Mouse (Mus musculus) G1E (cell line): ENCODE measurements around the gene S100a13. TPM values are rescaled to one million over a fixed set of nuclear protein-coding genes. Genes with fewer than 3 reads are reported as not detected.

Experiments used
- ATAC-seq: 2 replicates; pipeline ENCODE4 v1.8.0; 2016; ENCODE audit warnings: mild to moderate bottlenecking; ENCODE audit not compliant: insufficient number of reproducible peaks, poor library complexity, low FRiP score, severe bottlenecking; ENCODE audit errors: extremely low read depth
- DNase-seq: peaks from one replicate; pipeline ENCODE4 v3.0.0; 2012; ENCODE audit warnings: low spot score
- H3K27me3 ChIP-seq: 2 replicates; pipeline ENCODE4 v1.6.1; 2012; ENCODE audit warnings: mild to moderate bottlenecking, low read length, inconsistent platforms; ENCODE audit not compliant: insufficient read depth
- H3K36me3 ChIP-seq: replicated peaks from 2 replicates; pipeline ENCODE3; 2012; ENCODE audit warnings: mild to moderate bottlenecking, inconsistent platforms
- H3K4me1 ChIP-seq: 2 replicates; pipeline ENCODE4 v1.6.1; 2012; ENCODE audit warnings: low read depth, low read length, inconsistent platforms, mixed read lengths; ENCODE audit not compliant: insufficient read depth
- H3K4me3 ChIP-seq: 2 replicates; pipeline ENCODE4 v1.5.1; 2012; ENCODE audit warnings: low read depth, mild to moderate bottlenecking, inconsistent platforms, low read length, moderate library complexity, mixed read lengths
- H3K9me3 ChIP-seq: replicated peaks from 2 replicates; pipeline ENCODE4 v1.6.1; 2012; ENCODE audit warnings: inconsistent platforms
- CTCF ChIP-seq: IDR thresholded peaks from 2 replicates; pipeline ENCODE4 v1.5.1; 2012; ENCODE audit warnings: low read depth, low read length, inconsistent platforms, mixed read lengths
- GATA1 ChIP-seq: IDR thresholded peaks from 2 replicates; pipeline ENCODE4 v1.6.1; 2012; ENCODE audit warnings: borderline replicate concordance, low read length, inconsistent platforms, mixed read lengths
- GATA2 ChIP-seq: IDR thresholded peaks from 2 replicates; pipeline ENCODE4 v1.6.1; 2012; ENCODE audit warnings: low read depth, low read length, inconsistent platforms, borderline replicate concordance
- POLR2AphosphoS5 ChIP-seq: IDR thresholded peaks from 2 replicates; pipeline ENCODE4 v1.6.1; 2012; ENCODE audit warnings: low read depth, low read length, inconsistent platforms; ENCODE audit not compliant: insufficient replicate concordance
- TAL1 ChIP-seq: conservative IDR thresholded peaks from 2 replicates; pipeline ENCODE4 v1.6.1; 2012; ENCODE audit warnings: low read depth, low read length, inconsistent platforms, mixed read lengths
- polyA plus RNA-seq: library from polyadenylated mRNA; stranded (reverse); fragments of >175 nt; gene quantifications from 2 replicates; pipeline ENCODE4 v1.2.3, GENCODE M21; 2012
- total RNA-seq, 2 experiments: library from RNA; stranded (forward) in 1 of 2; stranded (reverse) in 1 of 2; fragments of 200-1000 nt in 1 of 2; fragments of >200 nt in 1 of 2; fragmentation: Nextera tagmentation in 1 of 2; gene quantifications; 2 replicates each; pipeline ENCODE4 v1.2.3; 2014 to 2017

S100a13 gene
- total and polyA plus RNA-seq, 3 experiments = 2.4 to 67.3 (median 25.3) TPM

- TF ChIP-seq POLR2AphosphoS5 (no peak), GATA2 (no peak), TAL1 (no peak), GATA1 (no peak), CTCF (no peak)
- Histone ChIP-seq H3K36me3 (peaks cover 74% of the 10 kb centered on the region), H3K9me3 (no peaks in the 10 kb centered on the region), H3K4me3 (no peak overlapping the region), H3K4me1 (peaks cover 38% of the 10 kb centered on the region), H3K27me3 (no peaks in the 10 kb centered on the region)
- DNase-seq (no peak), ATAC-seq (no peak)
These were observed 7.9 kb upstream of the S100a13 start for GRCm38 (mm10) chr3:90506362-90506761.

GRCm38 (mm10) chr3:90508287-90508949 lies 5.8 kb upstream of the S100a13 start:
- H3K36me3 ChIP-seq = peaks cover 62% of the 10 kb centered on the region
- ATAC-seq (no peak), DNase-seq (no peak)
- H3K4me1 ChIP-seq = peaks cover 32% of the 10 kb centered on the region
- H3K27me3 ChIP-seq = no peaks in the 10 kb centered on the region
- TF ChIP-seq TAL1 (no peak), CTCF (no peak), GATA2 (no peak), GATA1 (no peak), POLR2AphosphoS5 (no peak)
- H3K9me3 ChIP-seq = no peaks in the 10 kb centered on the region
- peak overlapping the region; percentile 90 for H3K4me3 ChIP-seq

- TF ChIP-seq GATA2 (no peak), CTCF (no peak), GATA1 (no peak), TAL1 (no peak), POLR2AphosphoS5 (no peak)
- ATAC-seq (peak; percentile 94), DNase-seq (peak; percentile 88)
- Histone ChIP-seq H3K4me1 (peaks cover 37% of the 10 kb centered on the region), H3K4me3 (peak within 1 kb of the TSS; percentile 90), H3K36me3 (peaks cover 55% of the 10 kb centered on the region), H3K9me3 (no peaks in the 10 kb centered on the region), H3K27me3 (no peaks in the 10 kb centered on the region)
These were observed 5.1 kb upstream of the S100a13 start, which contains the start of gene Chtop for GRCm38 (mm10) chr3:90508950-90509746. Chtop (minus strand) TSS chr3:90509498.

GRCm38 (mm10) chr3:90509747-90510123 lies 4.5 kb upstream of the S100a13 start:
- Histone ChIP-seq H3K4me1 (peaks cover 43% of the 10 kb centered on the region), H3K27me3 (no peaks in the 10 kb centered on the region), H3K4me3 (peak overlapping the region; percentile 90), H3K36me3 (peaks cover 49% of the 10 kb centered on the region), H3K9me3 (no peaks in the 10 kb centered on the region)
- TF ChIP-seq GATA1 (no peak), POLR2AphosphoS5 (no peak), TAL1 (no peak), CTCF (no peak), GATA2 (no peak)
- ATAC-seq = no peak
- DNase-seq = no peak

GRCm38 (mm10) chr3:90512276-90512675 lies 2.0 kb upstream of the S100a13 start:
- DNase-seq = no peak
- Histone ChIP-seq H3K27me3 (no peaks in the 10 kb centered on the region), H3K36me3 (peaks cover 36% of the 10 kb centered on the region), H3K9me3 (no peaks in the 10 kb centered on the region), H3K4me1 (peaks cover 41% of the 10 kb centered on the region), H3K4me3 (no peak overlapping the region)
- ATAC-seq = no peak
- no peak for TF ChIP-seq POLR2AphosphoS5
- TF ChIP-seq TAL1 = no peak

- peaks cover 36% of the 10 kb centered on the region for H3K36me3 ChIP-seq
- H3K27me3 ChIP-seq = no peaks in the 10 kb centered on the region
- H3K4me1 ChIP-seq = peaks cover 33% of the 10 kb centered on the region
- TF ChIP-seq TAL1 = no peak
- TF ChIP-seq GATA2 = no peak
- no peak for TF ChIP-seq GATA1
- TF ChIP-seq CTCF = no peak
- no peak for TF ChIP-seq POLR2AphosphoS5
- H3K9me3 ChIP-seq = no peaks in the 10 kb centered on the region
- H3K4me3 ChIP-seq = no peak overlapping the region
- DNase-seq = no peak
- no peak for ATAC-seq
These were observed 1.1 kb upstream of the S100a13 start for GRCm38 (mm10) chr3:90512948-90513642.
